Mouse (Mus musculus) thymus, adult 2 months (tissue): Measurements from ENCODE around the gene Usf3. TPM values are rescaled to one million over a fixed set of nuclear protein-coding genes. Genes with fewer than 3 reads are reported as not detected.

Experiments used
- DNase-seq: peaks from one replicate; pipeline ENCODE4 v3.0.0; 2021
- H3K27ac ChIP-seq: fragments of 200-500 bp; 2 replicates; pipeline ENCODE4 v1.5.1; 2012; ENCODE audit warnings: low read length, control low read depth; ENCODE audit not compliant: control insufficient read depth, insufficient read depth
- H3K27me3 ChIP-seq: fragments of 200-500 bp; 2 replicates; pipeline ENCODE4 v1.6.1; 2012; ENCODE audit warnings: mild to moderate bottlenecking, low read length, moderate library complexity, mixed read lengths; ENCODE audit not compliant: control insufficient read depth, insufficient read depth
- H3K36me3 ChIP-seq: fragments of 200-500 bp; 2 replicates; pipeline ENCODE4 v1.6.1; 2012; ENCODE audit warnings: mild to moderate bottlenecking, low read length, moderate library complexity; ENCODE audit not compliant: control insufficient read depth, insufficient read depth
- H3K4me1 ChIP-seq: fragments of 200-500 bp; replicated peaks from 2 replicates; pipeline ENCODE4 v1.6.1; 2012; ENCODE audit warnings: low read length; ENCODE audit not compliant: control insufficient read depth, insufficient read depth
- H3K4me3 ChIP-seq: fragments of 200-500 bp; 2 replicates; pipeline ENCODE4 v1.5.1; 2012; ENCODE audit warnings: mild to moderate bottlenecking, low read length, control low read depth, moderate library complexity; ENCODE audit not compliant: control insufficient read depth, insufficient read depth
- CTCF ChIP-seq: fragments of 200-500 bp; IDR thresholded peaks from 2 replicates; pipeline ENCODE4 v1.5.1; 2012; ENCODE audit warnings: mild to moderate bottlenecking, control low read depth, low read length, moderate library complexity, borderline replicate concordance; ENCODE audit not compliant: control insufficient read depth, poor library complexity, insufficient read depth; ENCODE audit errors: extremely low read depth
- POLR2A ChIP-seq: fragments of 200-500 bp; IDR thresholded peaks from 2 replicates; pipeline ENCODE4 v1.6.1; 2012; ENCODE audit warnings: mild to moderate bottlenecking, low read length, control low read depth, moderate library complexity; ENCODE audit not compliant: control insufficient read depth, poor library complexity, insufficient read depth; ENCODE audit errors: extremely low read depth
- WGBS: fragments of 180-500 bp; shearing (Covaris S2); methylation state at CpG from one replicate; pipeline ENCODE4 v1.1.7; 2018; 5-methylcytosine and 5-hydroxymethylcytosine counted together
- polyA plus RNA-seq: library from polyadenylated mRNA; depleted of rRNA; stranded (reverse); fragments of >200 nt; gene quantifications from 2 replicates; pipeline ENCODE4 v1.2.3, GENCODE M21; 2012

Gene Usf3
- polyA plus RNA-seq, 1 experiment: 12.7 TPM

DNA sequence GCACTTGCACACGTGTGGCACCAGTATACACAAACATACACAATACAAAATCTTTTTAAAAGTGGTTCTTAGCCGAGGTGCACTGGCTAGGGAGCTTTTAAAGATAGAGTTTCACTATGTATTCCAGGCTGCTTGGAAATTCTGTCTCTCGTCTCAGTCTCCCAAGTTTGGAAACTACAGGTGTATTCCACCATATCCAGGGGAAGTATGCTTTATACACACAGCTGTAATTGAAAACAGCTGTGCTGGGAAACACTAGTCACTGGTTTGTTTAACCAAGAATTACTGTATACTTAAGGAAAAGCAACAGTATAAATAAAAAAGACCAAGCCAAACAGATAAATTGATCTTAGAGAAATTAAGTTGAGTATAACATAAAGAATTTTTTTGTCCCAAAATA is 11.7 kb downstream of the Usf3 start:
- Histone ChIP-seq H3K36me3 (no peaks in the 10 kb centered on the region), H3K27ac (no peak overlapping the region), H3K4me1 (no peaks in the 10 kb centered on the region), H3K4me3 (no peak overlapping the region), H3K27me3 (no peaks in the 10 kb centered on the region)
- WGBS: 92% methylated on average over 3 of the region's 3 CpGs
- DNase-seq: no peak
- TF ChIP-seq POLR2A (no peak), CTCF (no peak)

- no peaks in the 10 kb centered on the region for H3K36me3 ChIP-seq
- H3K4me1 ChIP-seq: no peaks in the 10 kb centered on the region
- H3K27ac ChIP-seq: no peak overlapping the region
- DNase-seq: no peak
- WGBS: 95% methylated on average over 4 of the region's 4 CpGs
- no peak for TF ChIP-seq POLR2A
- TF ChIP-seq CTCF: no peak
- H3K4me3 ChIP-seq: no peak overlapping the region
- no peaks in the 10 kb centered on the region for H3K27me3 ChIP-seq
Observed at GRCm38 (mm10) chr16:44187172-44187571, 14.1 kb downstream of the Usf3 start.

GRCm38 (mm10) chr16:44188766-44189165 is 15.7 kb downstream of the Usf3 start:
- Histone ChIP-seq H3K27ac (no peak overlapping the region), H3K36me3 (no peaks in the 10 kb centered on the region), H3K4me3 (no peak overlapping the region), H3K4me1 (no peaks in the 10 kb centered on the region), H3K27me3 (no peaks in the 10 kb centered on the region)
- no peak for TF ChIP-seq CTCF
- DNase-seq: no peak
- WGBS: 95% methylated on average over 3 of the region's 3 CpGs

- H3K27ac ChIP-seq: no peak overlapping the region
- WGBS: 57% methylated on average over 6 of the region's 6 CpGs
Observed at GRCm38 (mm10) chr16:44190032-44190431, 17.0 kb downstream of the Usf3 start.

DNA sequence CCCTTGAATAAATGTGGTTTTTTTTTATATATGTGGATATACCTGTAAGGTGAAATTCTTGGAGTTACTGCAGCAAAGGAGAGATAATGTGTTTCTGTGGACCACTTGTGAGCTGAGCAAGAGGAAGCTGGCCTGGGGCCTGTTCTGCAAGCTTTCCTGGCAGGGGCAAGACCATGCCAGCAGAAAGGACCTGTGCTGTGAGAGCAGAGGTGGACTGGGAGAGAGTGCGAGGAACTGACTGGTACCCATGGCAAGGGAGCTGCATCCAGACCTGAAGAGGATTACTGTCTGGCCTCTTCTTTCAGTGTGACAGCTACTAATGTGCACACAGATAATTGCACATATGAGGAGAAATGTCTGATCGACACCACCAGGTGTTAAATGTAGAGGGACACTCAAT is 17.9 kb downstream of the Usf3 start:
- DNase-seq: no peak
- Histone ChIP-seq H3K27me3 (no peaks in the 10 kb centered on the region), H3K27ac (no peak overlapping the region), H3K36me3 (no peaks in the 10 kb centered on the region), H3K4me3 (no peak overlapping the region), H3K4me1 (no peaks in the 10 kb centered on the region)
- WGBS: 97% methylated on average over 2 of the region's 2 CpGs
- TF ChIP-seq CTCF (no peak), POLR2A (no peak)

More at GRCm38 (mm10) chr16:44190032-44190431, 17.0 kb downstream of the Usf3 start:
- H3K36me3 ChIP-seq: no peaks in the 10 kb centered on the region
- H3K4me3 ChIP-seq: no peak overlapping the region
- H3K4me1 ChIP-seq: no peaks in the 10 kb centered on the region
- no peaks in the 10 kb centered on the region for H3K27me3 ChIP-seq
- DNase-seq: no peak
- TF ChIP-seq POLR2A: no peak
- no peak for TF ChIP-seq CTCF

- TF ChIP-seq CTCF (no peak), POLR2A (no peak)
Observed at GRCm38 (mm10) chr16:44199066-44199703, 26.1 kb downstream of the Usf3 start.

DNA sequence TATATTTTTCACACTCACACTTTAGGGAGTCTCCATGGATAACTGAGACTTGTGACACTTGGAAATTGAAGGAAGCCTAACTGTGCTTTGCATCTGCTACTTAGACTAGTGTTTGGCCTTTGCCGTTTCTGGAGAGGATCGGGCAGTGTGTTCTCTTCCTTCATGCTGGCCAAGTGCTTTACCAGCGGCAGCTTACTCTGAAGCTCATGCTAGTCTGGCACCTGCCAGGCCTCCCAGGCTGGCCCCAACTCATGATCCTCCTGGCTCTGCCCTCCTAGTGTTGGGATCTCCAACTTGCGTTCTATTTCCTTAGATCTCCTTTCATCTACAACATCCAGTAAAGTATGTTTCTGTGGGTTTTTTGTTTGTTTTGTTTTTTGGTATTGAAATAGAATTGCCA is 27.1 kb downstream of the Usf3 start:
- Histone ChIP-seq H3K4me1 (no peaks in the 10 kb centered on the region), H3K27me3 (no peaks in the 10 kb centered on the region), H3K4me3 (no peak overlapping the region), H3K36me3 (peaks cover 19% of the 10 kb centered on the region), H3K27ac (no peak overlapping the region)
- WGBS: 98% methylated on average over 4 of the region's 4 CpGs
- TF ChIP-seq POLR2A: no peak
- no peak for TF ChIP-seq CTCF
- no peak for DNase-seq

More at GRCm38 (mm10) chr16:44199066-44199703, 26.1 kb downstream of the Usf3 start:
- Histone ChIP-seq H3K27me3 (no peaks in the 10 kb centered on the region), H3K36me3 (peaks cover 19% of the 10 kb centered on the region), H3K4me3 (no peak overlapping the region), H3K4me1 (no peaks in the 10 kb centered on the region), H3K27ac (no peak overlapping the region)
- 86% methylated on average over 14 of the region's 14 CpGs for WGBS
- DNase-seq: no peak

DNA sequence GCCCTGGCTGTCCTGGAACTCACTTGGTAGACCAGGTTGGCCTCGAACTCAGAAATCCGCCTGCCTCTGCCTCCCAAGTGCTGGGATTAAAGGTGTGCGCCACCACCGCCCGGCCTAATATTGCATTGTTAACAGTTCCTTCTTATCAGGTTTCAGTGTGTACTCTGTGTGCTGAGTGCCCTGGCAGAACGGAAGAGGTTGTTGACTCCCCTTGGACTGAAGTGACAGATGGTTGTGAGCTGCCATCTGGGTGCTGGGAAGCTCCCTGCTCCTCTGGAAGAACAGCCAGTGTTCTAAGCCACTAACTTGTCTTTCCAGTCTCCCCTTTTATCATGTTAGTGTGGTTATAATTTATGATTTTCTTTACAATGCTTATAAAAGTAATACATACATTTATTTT is 31.3 kb downstream of the Usf3 start:
- no peaks in the 10 kb centered on the region for H3K4me1 ChIP-seq
- no peaks in the 10 kb centered on the region for H3K27me3 ChIP-seq
- no peak overlapping the region for H3K4me3 ChIP-seq
- no peak for TF ChIP-seq POLR2A
- no peak for TF ChIP-seq CTCF
- peaks cover 29% of the 10 kb centered on the region for H3K36me3 ChIP-seq
- no peak overlapping the region for H3K27ac ChIP-seq
- no peak for DNase-seq
- WGBS: 96% methylated on average over 6 of the region's 6 CpGs
